Mouse (Mus musculus) CD4-positive, CD25-positive, alpha-beta regulatory T cell, adult 4 months (primary cell): Measurements from ENCODE around the gene Alk. TPM values are rescaled to one million over a fixed set of nuclear protein-coding genes. Genes with fewer than 3 reads are reported as not detected.

Experiments
- ATAC-seq: one replicate; pipeline ENCODE4 v1.8.0; 2017
- polyA plus RNA-seq, 2 experiments: library from polyadenylated mRNA; unstranded; fragments of 100-300 nt; shearing (Covaris generic); gene quantifications; one replicate each; pipeline ENCODE4 v1.2.1; 2017

Alk gene
- polyA plus RNA-seq, 2 experiments from 2014 or later: 0.05 TPM; not detected in 1

- ATAC-seq: no peak
These were observed 733.8 kb downstream of the Alk start for GRCm38 (mm10) chr17:71870641-71871040.

DNA sequence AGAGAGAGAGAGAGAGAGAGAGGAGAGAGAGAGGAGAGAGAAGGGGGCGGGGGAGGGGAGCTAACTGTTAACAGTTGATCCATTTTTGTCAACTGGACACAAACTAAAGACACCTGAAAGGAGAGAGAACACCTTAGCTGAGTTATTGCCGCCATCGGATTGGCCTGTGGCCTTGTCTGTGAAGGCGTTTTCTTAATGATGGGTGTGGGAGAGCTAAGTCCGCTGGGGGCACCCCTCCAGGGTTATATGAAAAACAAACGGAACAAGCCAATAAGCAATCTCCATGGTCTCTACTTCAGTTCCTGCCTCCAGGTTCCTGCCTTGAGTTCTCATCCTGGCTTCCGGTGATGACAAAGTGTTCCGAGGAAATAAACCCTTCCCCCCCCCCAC is 734.2 kb downstream of the Alk start:
- ATAC-seq: no peak

DNA sequence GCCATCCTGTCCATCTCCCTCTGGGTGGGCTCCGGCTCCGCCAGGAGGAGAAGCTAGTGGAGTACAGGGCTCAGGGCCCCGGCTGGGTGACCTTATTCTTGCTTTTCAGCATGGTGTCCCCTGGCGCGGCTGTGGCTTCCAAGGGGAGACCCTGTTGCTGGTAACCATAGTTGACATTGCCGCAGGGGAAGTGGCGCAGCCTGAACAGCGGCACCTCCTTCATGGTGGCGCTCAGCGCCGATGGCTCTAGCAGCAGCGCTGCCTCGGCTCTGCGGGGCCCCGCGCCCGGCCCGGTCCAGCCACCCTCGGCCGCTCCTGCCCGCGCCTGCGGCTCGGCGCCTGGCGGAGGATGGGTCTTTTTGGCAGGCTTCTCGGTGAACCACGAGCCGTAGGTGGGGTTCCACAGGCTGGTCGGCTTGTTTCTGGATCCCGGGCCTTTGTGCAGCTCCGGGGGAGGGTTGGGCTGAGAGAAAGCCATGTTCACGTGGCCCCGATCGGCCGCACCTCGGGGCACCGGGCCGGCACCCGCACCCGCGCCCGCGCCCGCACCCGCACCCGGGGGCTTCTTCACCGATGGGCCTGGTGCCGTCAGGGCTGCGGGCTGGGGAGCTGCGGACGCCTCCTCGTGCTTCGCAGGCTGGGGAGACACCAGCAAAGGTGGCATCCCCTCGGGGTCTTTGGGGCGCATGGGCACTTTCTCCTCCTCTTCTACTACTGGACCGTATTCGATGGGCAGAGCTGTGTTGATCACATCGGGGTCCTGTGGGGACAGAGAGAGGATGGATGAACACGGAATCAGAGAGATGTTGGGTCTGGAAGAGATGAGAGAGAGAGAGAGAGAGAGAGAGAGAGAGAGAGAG is 734.8 kb downstream of the Alk start:
- no peak for ATAC-seq

- ATAC-seq: no peak
These were observed 735.6 kb downstream of the Alk start for GRCm38 (mm10) chr17:71868828-71869227.

DNA sequence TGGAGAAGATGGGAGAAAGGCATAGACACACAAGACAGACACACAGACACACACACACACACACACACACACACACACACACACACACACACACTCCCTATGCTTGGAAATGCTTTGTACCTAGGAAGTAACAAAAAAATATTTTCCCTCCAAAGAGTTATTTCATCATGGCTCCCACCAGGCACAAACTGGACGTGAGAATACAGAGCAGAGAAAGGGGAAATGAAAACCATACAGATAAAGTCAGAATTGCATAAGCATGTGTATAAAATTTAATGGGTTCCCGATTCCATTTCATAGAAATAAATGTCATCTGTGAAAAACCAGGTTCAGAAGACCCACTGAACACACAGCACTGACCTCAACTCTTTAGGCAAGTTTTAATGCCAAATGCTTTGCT is 736.5 kb downstream of the Alk start:
- ATAC-seq: no peak

GRCm38 (mm10) chr17:71865437-71865836 is 739.0 kb downstream of the Alk start:
- ATAC-seq: no peak

- no peak for ATAC-seq
These were observed 740.4 kb downstream of the Alk start for GRCm38 (mm10) chr17:71864039-71864438.

- ATAC-seq: no peak
These were observed 741.5 kb downstream of the Alk start for GRCm38 (mm10) chr17:71862895-71863294.

GRCm38 (mm10) chr17:71862184-71862583 is 742.2 kb downstream of the Alk start:
- ATAC-seq: no peak

GRCm38 (mm10) chr17:71831960-71832359 is 772.5 kb downstream of the Alk start:
- ATAC-seq: no peak

DNA sequence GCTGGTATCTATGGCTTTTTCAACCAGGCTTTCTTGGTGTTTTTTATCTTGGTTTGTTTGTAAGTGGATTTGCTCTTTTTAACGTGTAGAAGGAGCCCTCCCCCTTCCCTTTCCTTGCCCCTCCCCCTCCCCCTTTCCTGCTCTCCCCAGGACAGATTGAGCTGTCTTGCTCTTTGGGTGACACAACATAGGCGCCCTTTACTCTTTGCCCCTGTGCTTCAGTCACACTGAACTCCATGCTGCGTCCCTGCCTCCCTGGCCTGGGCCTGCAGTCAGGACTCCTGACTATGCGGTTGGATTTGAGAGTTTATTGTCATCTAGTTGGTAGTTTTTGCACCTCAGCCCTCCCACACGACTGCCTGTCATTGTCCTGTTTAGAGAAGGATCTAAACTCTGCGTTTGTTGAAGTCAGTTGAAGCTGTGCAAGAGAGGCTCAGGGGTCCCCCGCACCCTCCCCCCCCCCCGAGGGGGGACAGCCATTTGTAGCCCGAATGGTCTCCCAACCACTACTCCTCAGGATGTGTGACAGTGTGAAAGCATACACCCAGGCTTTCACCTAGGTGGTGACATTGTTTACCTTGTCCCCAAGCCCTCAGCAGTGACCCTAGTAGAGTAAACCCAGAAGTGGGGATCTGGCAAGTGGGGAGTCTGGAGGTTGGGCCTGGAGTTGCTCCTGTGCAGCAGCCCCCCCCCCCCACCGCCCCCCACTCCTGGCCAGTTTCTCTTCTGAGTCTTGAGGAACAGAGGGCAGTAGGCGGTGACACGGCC is 775.6 kb downstream of the Alk start:
- no peak for ATAC-seq

- ATAC-seq: no peak
These were observed 776.8 kb downstream of the Alk start for GRCm38 (mm10) chr17:71827627-71828026.

DNA sequence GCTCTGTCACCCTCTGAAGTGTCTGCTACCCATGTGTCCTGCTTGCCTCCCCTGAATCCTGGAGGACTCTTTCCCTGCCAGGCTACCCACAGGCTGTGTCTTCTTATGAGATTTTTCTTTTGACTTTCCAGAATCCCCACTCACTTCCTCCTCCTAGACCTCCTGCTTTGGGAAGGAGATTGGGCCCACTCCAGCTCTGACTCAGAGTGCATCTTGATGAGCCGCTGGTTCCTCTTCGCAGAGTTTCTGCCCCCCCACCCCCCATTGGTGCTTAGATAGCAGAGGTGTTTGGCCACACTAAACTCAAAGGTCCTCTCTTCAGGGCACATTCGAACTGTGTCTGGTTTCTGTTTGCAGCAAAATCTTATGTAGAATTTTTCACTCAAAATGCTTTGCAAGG is 777.8 kb downstream of the Alk start:
- no peak for ATAC-seq

GRCm38 (mm10) chr17:71823622-71824306 is 780.7 kb downstream of the Alk start:
- ATAC-seq: no peak

Other genes with a start within 250 kb of the Alk start
- gene Ypel5, start 231.8 kb upstream of the Alk start, polyA plus RNA-seq: 10 to 100 TPM; 70.4 to 82.8 TPM